Mouse (Mus musculus) liver, embryonic 14.5 days (tissue): ENCODE measurements around the gene Lekr1.

Experiments
- CTCF ChIP-seq: IDR thresholded peaks from 2 replicates; pipeline ENCODE4 v1.5.1; 2016; ENCODE audit warnings: antibody characterized with exemption, low read depth, control low read depth
- EP300 ChIP-seq: IDR thresholded peaks from 2 replicates; pipeline ENCODE4 v1.6.1; 2016; ENCODE audit warnings: antibody characterized with exemption, low read depth

- TF ChIP-seq CTCF = no peak
- TF ChIP-seq EP300 = no peak
Observed at GRCm38 (mm10) chr3:65847158-65847787, 181.2 kb downstream of the Lekr1 start.
